Mouse (Mus musculus): ENCODE measurements around the gene Gm11568.

DNA sequence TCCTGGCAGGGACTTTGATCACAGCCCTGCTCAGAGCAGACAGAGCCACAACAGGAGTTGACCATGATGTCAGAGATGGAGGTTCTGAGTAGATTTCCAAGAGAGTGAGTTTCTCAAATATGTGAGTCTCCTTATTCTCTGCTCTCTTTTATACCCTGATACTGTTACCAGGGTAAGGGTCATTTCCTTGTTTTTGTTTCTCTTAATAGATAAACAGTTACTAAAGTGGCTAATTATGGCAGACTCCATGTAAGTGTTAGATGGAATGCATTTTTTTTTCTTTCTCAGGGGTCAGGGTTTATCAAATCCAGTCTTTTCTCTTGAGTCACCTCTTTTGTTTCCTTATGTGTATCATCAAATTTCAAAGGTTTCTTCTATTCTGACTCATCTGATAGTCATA lies 6.2 kb upstream of the Gm11568 start, which contains the start of gene Krtap4-16:
- no peak for TF ChIP-seq CTCF (conservative IDR thresholded peaks at IDR 0.05; ENCODE audit: low read length)
- no peak for TF ChIP-seq NANOG (IDR thresholded peaks at IDR 0.05; ENCODE audit: borderline replicate concordance, low read length)
- TF ChIP-seq POU5F1 (IDR thresholded peaks at IDR 0.05; ENCODE audit: borderline replicate concordance, low read length): no peak
